Mouse (Mus musculus) ES-Bruce4 (cell line): Measurements from ENCODE around the gene Slc9a9.

Experiments
- CTCF ChIP-seq: IDR thresholded peaks from one replicate; pipeline ENCODE4 v1.8.1; 2011; ENCODE audit warnings: low read depth, low read length
- EP300 ChIP-seq: IDR thresholded peaks from 2 replicates; pipeline ENCODE4 v1.6.1; 2011; ENCODE audit warnings: low read depth, low read length; ENCODE audit not compliant: insufficient read depth
- POLR2A ChIP-seq: IDR thresholded peaks from one replicate; pipeline ENCODE4 v1.8.1; 2011; ENCODE audit warnings: low read length; ENCODE audit not compliant: insufficient read depth

DNA sequence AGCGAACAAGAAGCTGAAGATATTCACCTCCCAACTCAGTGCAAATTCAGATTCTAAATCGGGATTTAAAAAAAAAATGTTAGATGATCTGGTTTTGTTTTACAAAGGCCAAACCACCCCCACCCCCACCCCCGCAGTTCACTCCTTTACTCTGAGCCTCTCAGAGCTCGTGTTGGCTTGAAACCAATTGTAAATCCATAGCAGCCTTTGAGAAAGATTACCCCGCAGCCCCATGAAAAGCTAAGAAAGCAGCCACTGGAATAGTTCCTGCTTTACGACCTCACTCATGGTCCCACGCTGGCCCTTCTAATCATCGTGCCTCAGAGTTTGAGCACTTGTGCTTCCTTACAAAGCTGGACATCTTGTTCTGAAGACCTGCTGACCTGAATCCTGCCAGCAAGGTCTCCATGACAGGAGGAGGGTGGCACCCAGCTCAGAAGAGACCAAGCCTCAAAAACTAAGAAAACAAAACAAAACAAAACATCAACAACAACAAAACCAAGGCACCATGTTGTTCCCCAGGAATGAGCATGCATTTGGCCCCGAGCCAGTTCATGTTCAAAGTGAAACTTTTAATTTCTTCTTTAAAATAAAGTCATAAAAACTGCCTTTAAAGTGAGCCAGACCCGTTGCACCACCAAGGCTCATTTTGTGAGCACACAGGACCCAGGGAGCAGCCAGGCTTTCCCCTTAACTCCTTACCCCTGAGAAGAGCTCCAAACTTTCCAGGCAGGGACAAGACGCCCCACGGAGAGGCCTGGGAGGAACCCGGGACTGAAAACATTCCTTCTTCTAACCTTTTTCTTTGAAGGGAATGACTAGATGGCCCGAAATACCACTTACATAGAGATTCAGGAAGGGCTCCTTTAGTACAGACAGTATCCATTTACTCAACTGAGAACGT is 516.9 kb downstream of the Slc9a9 start:
- TF ChIP-seq CTCF (no peak), EP300 (no peak), POLR2A (no peak)
